Mouse (Mus musculus) thymus, adult 2 months (tissue): ENCODE data around the gene Zdhhc1.

ENCODE experiments used
- CTCF ChIP-seq: fragments of 200-500 bp; IDR thresholded peaks from 2 replicates; pipeline ENCODE4 v1.5.1; 2012; ENCODE audit warnings: mild to moderate bottlenecking, control low read depth, low read length, moderate library complexity, borderline replicate concordance; ENCODE audit not compliant: control insufficient read depth, poor library complexity, insufficient read depth; ENCODE audit errors: extremely low read depth
- POLR2A ChIP-seq: fragments of 200-500 bp; IDR thresholded peaks from 2 replicates; pipeline ENCODE4 v1.6.1; 2012; ENCODE audit warnings: mild to moderate bottlenecking, low read length, control low read depth, moderate library complexity; ENCODE audit not compliant: control insufficient read depth, poor library complexity, insufficient read depth; ENCODE audit errors: extremely low read depth

- no peak for TF ChIP-seq POLR2A
- TF ChIP-seq CTCF: no peak
These were observed 27.5 kb downstream of the Zdhhc1 start for GRCm38 (mm10) chr8:105469041-105469695.
